Mouse (Mus musculus): ENCODE results near the gene Gm32687. TPM values are rescaled to one million over a fixed set of nuclear protein-coding genes. Genes with fewer than 3 reads are reported as not detected.

Gene Gm32687
- 4.3 and 4.5 TPM in 2 replicates for polyA plus RNA-seq (2015; fragmentation: Nextera tagmentation; extraction: Ambion mirVana)

GRCm38 (mm10) chr10:81863409-81864407 lies at the start of gene Gm32687:
TSS of gene Gm32687 (plus strand) at chr10:81863934.

GRCm38 (mm10) chr10:81929842-81930743 lies 66.4 kb downstream of the Gm32687 start, which contains the start of gene Zfp781:
TSS of gene Zfp781 (minus strand) at chr10:81930480.

Other genes starting within 250 kb of the Gm32687 start
- gene Sirt6, start 236.1 kb upstream of the Gm32687 start, polyA plus RNA-seq (2015; fragmentation: Nextera tagmentation; extraction: Ambion mirVana) = 15.9 and 19.7 TPM in 2 replicates
- gene Ankrd24, start 235.4 kb upstream of the Gm32687 start, polyA plus RNA-seq (2015; fragmentation: Nextera tagmentation; extraction: Ambion mirVana) = 6.1 and 7.6 TPM in 2 replicates
- gene Gm10778, start 214.9 kb upstream of the Gm32687 start, polyA plus RNA-seq (2015; fragmentation: Nextera tagmentation; extraction: Ambion mirVana) = 1.9 and 2.8 TPM in 2 replicates
- 5.5 and 6.8 TPM in 2 replicates for gene Zfp433, start 159.1 kb upstream of the Gm32687 start, polyA plus RNA-seq (2015; fragmentation: Nextera tagmentation; extraction: Ambion mirVana)
- 2.2 and 2.9 TPM in 2 replicates for gene Gm3055, start 92.8 kb upstream of the Gm32687 start, polyA plus RNA-seq (2015; fragmentation: Nextera tagmentation; extraction: Ambion mirVana)
- gene Gm4767, start 51.7 kb upstream of the Gm32687 start, polyA plus RNA-seq (2015; fragmentation: Nextera tagmentation; extraction: Ambion mirVana) = 1.6 and 1.7 TPM in 2 replicates
- 0.93 and 0.94 TPM in 2 replicates for gene Zfp781, start 66.5 kb downstream of the Gm32687 start, polyA plus RNA-seq (2015; fragmentation: Nextera tagmentation; extraction: Ambion mirVana)
- gene Zfp873, start 184.2 kb downstream of the Gm32687 start, polyA plus RNA-seq (2015; fragmentation: Nextera tagmentation; extraction: Ambion mirVana) = 4.5 and 4.7 TPM in 2 replicates
- gene BC024063, start 219.4 kb downstream of the Gm32687 start, polyA plus RNA-seq (2015; fragmentation: Nextera tagmentation; extraction: Ambion mirVana) = 1.4 and 1.6 TPM in 2 replicates

Data from urinary bladder, postnatal 0 days (tissue).